Mouse (Mus musculus) telencephalon, adult 2 months (tissue): ENCODE data around the gene 1700080E11Rik.
"Not testable (repeated sequence)": the region's sequence is repeated elsewhere in the genome, so short reads cannot be mapped to it uniquely, and the experiment has no call there.

Experiments
- DNase-seq: peaks from one replicate; pipeline ENCODE4 v3.0.0-alpha.2; 2011; ENCODE audit warnings: low read depth, low spot score

Gene 1700080E11Rik

GRCm38 (mm10) chr9:105144992-105145391 lies at the start of gene 1700080E11Rik:
Gene 1700080E11Rik (minus strand): TSS chr9:105145092.
- DNase-seq: no peak

GRCm38 (mm10) chr9:105186725-105187124 lies 41.8 kb upstream of the 1700080E11Rik start:
- no peak for DNase-seq

GRCm38 (mm10) chr9:105182392-105182791 lies 37.5 kb upstream of the 1700080E11Rik start:
- no peak for DNase-seq

- DNase-seq: no peak
Measured at GRCm38 (mm10) chr9:105139204-105139603, 5.7 kb downstream of the 1700080E11Rik start.

GRCm38 (mm10) chr9:105136404-105136803 lies 8.5 kb downstream of the 1700080E11Rik start:
- DNase-seq: no peak

GRCm38 (mm10) chr9:105134536-105134935 lies 10.4 kb downstream of the 1700080E11Rik start:
- no peak for DNase-seq

GRCm38 (mm10) chr9:105132002-105132367 lies 12.9 kb downstream of the 1700080E11Rik start:
- no peak for DNase-seq

GRCm38 (mm10) chr9:105131253-105132001 lies 13.5 kb downstream of the 1700080E11Rik start, which contains the start of gene Nudt16:
Gene Nudt16 (minus strand): TSS chr9:105131824.
- peak; percentile 92 for DNase-seq

- DNase-seq: no peak
Measured at GRCm38 (mm10) chr9:105130331-105130730, 14.6 kb downstream of the 1700080E11Rik start.

- not testable (repeated sequence) for DNase-seq
Measured at GRCm38 (mm10) chr9:105125206-105125605, 19.7 kb downstream of the 1700080E11Rik start.

GRCm38 (mm10) chr9:105103893-105104292 lies 41.0 kb downstream of the 1700080E11Rik start:
- no peak for DNase-seq

- DNase-seq: peak; percentile 27
Measured at GRCm38 (mm10) chr9:105101911-105102310, 43.0 kb downstream of the 1700080E11Rik start.

- no peak for DNase-seq
Measured at GRCm38 (mm10) chr9:105100807-105101570, 43.9 kb downstream of the 1700080E11Rik start.
